ENCODE assay signal across 9 mouse cellular contexts in genomic region chr5:64513155-64513945, GRCm38 (mm10).
A peak's percentile ranks its signal among the peaks of the same experiment; 100 is the strongest.
DNase-seq lines count a peak whose midpoint lies in the region; ATAC-seq and TF ChIP-seq lines count a peak whose summit lies in the region.
"Had no signal": no experiment of that assay in that cellular context is flagged by ENCODE, and none has a peak within 500 bp of the region (broad histone marks: within the 10 kb centered on the region; RNA-seq: fewer than 3 reads in every experiment).

No protein-coding gene starts in this region.

- H3K27ac ChIP-seq in kidney, embryonic 16.5 days (ENCODE audit: low read length): 0 out of 2 replicates have a peak overlapping the region, but pooled peaks have one; percentile 18
- no peak overlapping the region for H3K27ac ChIP-seq in cortical plate, adult 2 months (ENCODE audit: insufficient read depth, low read length)

- H3K4me3 ChIP-seq in kidney, embryonic 16.5 days (ENCODE audit: low read length): no peak overlapping the region
- peak overlapping the region; percentile 21; the same call in 1 of the 2 replicates for H3K4me3 ChIP-seq in cortical plate, adult 2 months (ENCODE audit: insufficient read depth, low read length)
- H3K4me3 ChIP-seq: myocyte had no signal

- H3K27me3 ChIP-seq in kidney, embryonic 16.5 days (ENCODE audit: insufficient read depth, low read length): no peaks in the 10 kb centered on the region

- TF ChIP-seq POLR2A in cortical plate, adult 2 months (IDR thresholded peaks at IDR 0.05; ENCODE audit: extremely low read depth, insufficient read depth, low read length): no peak

- H3K9me3 ChIP-seq in kidney, embryonic 16.5 days (ENCODE audit: low read length): no peaks in the 10 kb centered on the region

- H3K4me1 ChIP-seq in kidney, embryonic 16.5 days (ENCODE audit: insufficient read depth, low read length): peaks cover 7% of the 10 kb centered on the region; the same call in 1 of the 2 replicates
- H3K4me1 ChIP-seq in cortical plate, adult 2 months (ENCODE audit: control insufficient read depth, insufficient read depth, low read length): peaks cover 1% of the 10 kb centered on the region; the same call in 1 of the 2 replicates

- WGBS in kidney, embryonic 16.5 days: 81% methylated on average over 20 of the region's 20 CpGs

- no peak overlapping the region for H3K9ac ChIP-seq in kidney, embryonic 16.5 days (replicated peaks; ENCODE audit: low read length)

- TF ChIP-seq CTCF in cortical plate, adult 2 months (IDR thresholded peaks at IDR 0.05; ENCODE audit: extremely low read depth, insufficient read depth, low read length): no peak

- ATAC-seq in kidney, embryonic 16.5 days (ENCODE audit: low FRiP score, low TSS enrichment): no peak
- no peak for ATAC-seq in inflammation-experienced regulatory T-cells, adult 6 months

- H3K4me2 ChIP-seq in kidney, embryonic 16.5 days (replicated peaks; ENCODE audit: low read depth, low read length): no peak overlapping the region

- intact Hi-C loops in left cerebral cortex, postnatal 25 days (cut with DNase I): no loop called here

- no peaks in the 10 kb centered on the region for H3K36me3 ChIP-seq in kidney, embryonic 16.5 days (ENCODE audit: insufficient read depth, low read length)

- no peak for DNase-seq in kidney, adult 18-20 months
- peak; percentile 69 for DNase-seq in brain, adult 2 months (ENCODE audit: low read depth, low spot score)
- DNase-seq in left cerebral cortex, postnatal 25 days (ENCODE audit: low spot score in 2 of 2): peak; percentile 34 to 80
- no peak for DNase-seq in yolk sac, embryonic 10.5 days (ENCODE audit: low spot score)
- no peak for DNase-seq in kidney, postnatal 4 days

Comparison
In these comparisons a context has a peak if more than half of its experiments do, and no peak if none do; other contexts are left out.
1. DNase-seq: peak in brain, adult 2 months (single experiment) and left cerebral cortex, postnatal 25 days (2 of 2); none in kidney, adult 18-20 months (single experiment), yolk sac, embryonic 10.5 days (single experiment) and kidney, postnatal 4 days (0 of 2).